Mouse (Mus musculus) MEL (cell line): ENCODE measurements around the gene Myh9.

Experiments
- BHLHE40 ChIP-seq: IDR thresholded peaks from 2 replicates; pipeline ENCODE4 v1.6.1; 2012; ENCODE audit warnings: low read depth, mild to moderate bottlenecking, inconsistent platforms, low read length, improper control_type of control experiment, borderline replicate concordance
- CTCF ChIP-seq, 3 experiments: IDR thresholded peaks in 2 of 3; conservative IDR thresholded peaks in 1 of 3; 2 replicates each; pipeline ENCODE4 v1.5.1; 2011 to 2012; ENCODE audit warnings: low read length in 3 of 3, low read depth in 2 of 3, mild to moderate bottlenecking in 2 of 3, improper control_type of control experiment in 1 of 3, inconsistent platforms in 1 of 3, mixed read lengths in 1 of 3, moderate library complexity in 1 of 3; ENCODE audit not compliant: control insufficient read depth in 1 of 3, insufficient read depth in 1 of 3, poor library complexity in 1 of 3, severe bottlenecking in 1 of 3
- GATA1 ChIP-seq: IDR thresholded peaks from 2 replicates; pipeline ENCODE4 v1.6.1; 2011; ENCODE audit warnings: low read depth, low read length, improper control_type of control experiment
- JUND ChIP-seq: IDR thresholded peaks from 2 replicates; pipeline ENCODE4 v1.6.1; 2011; ENCODE audit warnings: low read depth, mild to moderate bottlenecking, improper control_type of control experiment, low read length
- POLR2A ChIP-seq, 2 experiments: IDR thresholded peaks; 2 replicates each; pipeline ENCODE4 v1.6.1; 2011 to 2012; ENCODE audit warnings: low read length in 2 of 2, mild to moderate bottlenecking in 2 of 2, control low read depth in 1 of 2, improper control_type of control experiment in 1 of 2, low read depth in 1 of 2, moderate library complexity in 1 of 2; ENCODE audit not compliant: control insufficient read depth in 1 of 2, insufficient read depth in 1 of 2, poor library complexity in 1 of 2
- POLR2AphosphoS2 ChIP-seq: IDR thresholded peaks from 2 replicates; pipeline ENCODE4 v1.6.1; 2011; ENCODE audit warnings: low read length, improper control_type of control experiment

DNA sequence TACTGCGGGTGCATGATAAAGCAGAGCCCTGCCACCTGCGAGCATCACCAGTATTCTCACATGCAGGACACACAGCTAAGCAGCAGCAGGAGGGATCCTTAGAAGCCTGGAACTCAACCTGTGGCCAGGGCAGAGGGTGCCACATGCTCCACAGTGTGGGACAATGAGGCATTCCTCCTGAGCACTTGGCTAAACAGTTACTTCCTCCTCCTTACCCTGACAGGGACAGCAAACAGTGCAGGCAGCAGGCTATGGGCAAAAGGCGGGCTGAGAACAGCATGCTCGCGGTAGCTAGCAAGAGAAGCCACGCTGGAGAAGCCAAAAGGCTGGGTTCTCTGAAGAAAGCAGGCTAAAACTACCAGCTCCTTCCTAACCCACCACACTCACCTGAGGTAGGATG, 14.2 kb downstream of the Myh9 start:
- TF ChIP-seq POLR2AphosphoS2 (no peak), GATA1 (no peak), CTCF (IDR thresholded peaks at IDR 0.05 in 2 of 3, conservative IDR thresholded peaks at IDR 0.05 in 1 of 3; ENCODE audit: control insufficient read depth in 1 of 3, insufficient read depth in 1 of 3, low read depth in 2 of 3, low read length in 3 of 3, poor library complexity in 1 of 3, severe bottlenecking in 1 of 3) (no peak), POLR2A (IDR thresholded peaks at IDR 0.05; ENCODE audit: control insufficient read depth in 1 of 2, insufficient read depth in 1 of 2, low read depth in 1 of 2, low read length in 2 of 2, poor library complexity in 1 of 2) (no peak), JUND (no peak), BHLHE40 (no peak)
